Mouse (Mus musculus) B cell, adult 2 months (primary cell): ENCODE data around the gene Cep152.

Source experiments
- DNase-seq, 2 experiments: peaks; one replicate each; pipeline ENCODE4 v3.0.0; 2022

Cep152 gene

GRCm38 (mm10) chr2:125548806-125549578 is 75.9 kb downstream of the Cep152 start:
- no peak for DNase-seq

GRCm38 (mm10) chr2:125544986-125545385 is 79.9 kb downstream of the Cep152 start:
- no peak for DNase-seq

GRCm38 (mm10) chr2:125543646-125544045 is 81.3 kb downstream of the Cep152 start:
- no peak for DNase-seq

GRCm38 (mm10) chr2:125541451-125541850 is 83.5 kb downstream of the Cep152 start:
- no peak for DNase-seq

GRCm38 (mm10) chr2:125540579-125540978 is 84.3 kb downstream of the Cep152 start:
- DNase-seq: no peak

- no peak for DNase-seq
Measured at GRCm38 (mm10) chr2:125539640-125540039, 85.3 kb downstream of the Cep152 start.

GRCm38 (mm10) chr2:125530665-125531064 is 94.2 kb downstream of the Cep152 start:
- no peak for DNase-seq

- no peak for DNase-seq
Measured at GRCm38 (mm10) chr2:125526566-125526965, 98.3 kb downstream of the Cep152 start.

- DNase-seq: no peak
Measured at GRCm38 (mm10) chr2:125525484-125525883, 99.4 kb downstream of the Cep152 start.

- DNase-seq: no peak
Measured at GRCm38 (mm10) chr2:125516594-125516993, 108.3 kb downstream of the Cep152 start.

- no peak for DNase-seq
Measured at GRCm38 (mm10) chr2:125515291-125516057, 109.4 kb downstream of the Cep152 start.

- no peak for DNase-seq
Measured at GRCm38 (mm10) chr2:125514391-125514790, 110.5 kb downstream of the Cep152 start.
